Mouse (Mus musculus) bone marrow macrophage, adult 2 months (primary cell): ENCODE measurements around the gene Taar7d.
"Not testable (repeated sequence)": the region's sequence is repeated elsewhere in the genome, so short reads cannot be mapped to it uniquely, and the experiment has no call there.

Experiments used
- CTCF ChIP-seq: IDR thresholded peaks from 2 replicates; pipeline ENCODE4 v1.5.1; 2012; ENCODE audit warnings: low read depth, mild to moderate bottlenecking, low read length, moderate library complexity
- POLR2A ChIP-seq: IDR thresholded peaks from 2 replicates; pipeline ENCODE4 v1.6.1; 2012; ENCODE audit warnings: mild to moderate bottlenecking, low read depth, low read length, borderline replicate concordance

DNA sequence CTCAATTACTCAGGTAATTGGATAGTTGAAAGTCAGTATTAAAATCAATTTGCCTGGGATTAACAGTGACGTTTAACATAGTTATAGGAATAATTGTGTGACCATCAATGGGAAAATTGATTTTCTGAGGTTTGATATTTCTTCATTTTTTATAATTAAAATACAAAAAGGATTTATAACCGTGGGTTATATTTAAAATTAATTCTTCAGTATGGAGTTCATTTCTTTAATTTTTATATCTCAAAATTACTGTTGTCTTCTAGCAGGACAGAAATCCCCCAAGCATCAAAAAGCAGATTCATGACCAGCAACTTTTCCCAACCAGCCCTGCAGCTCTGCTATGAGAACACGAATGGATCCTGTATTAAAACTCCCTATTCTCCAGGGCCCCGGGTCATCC is 49.2 kb downstream of the Taar7d start, which contains the start of gene Taar8a:
- not testable (repeated sequence) for TF ChIP-seq CTCF, POLR2A
